Mouse (Mus musculus) heart, embryonic 10.5 days (tissue): ENCODE results near the gene Tcl1. TPM values are rescaled to one million over a fixed set of nuclear protein-coding genes. Genes with fewer than 3 reads are reported as not detected.
"Not testable (repeated sequence)": the region's sequence is repeated elsewhere in the genome, so short reads cannot be mapped to it uniquely, and the experiment has no call there.

ENCODE experiments used
- DNase-seq: peaks from one replicate; pipeline ENCODE4 v3.0.0-alpha.2; 2017; ENCODE audit warnings: low spot score
- H3K27ac ChIP-seq: fragments of 300-500 bp; sonication (generic); 2 replicates; pipeline ENCODE4 v1.5.1; 2016; ENCODE audit warnings: mild to moderate bottlenecking
- H3K27me3 ChIP-seq: fragments of 300-500 bp; sonication (generic); 2 replicates; pipeline ENCODE4 v1.6.1; 2016; ENCODE audit warnings: mild to moderate bottlenecking; ENCODE audit not compliant: poor library complexity, insufficient read depth, severe bottlenecking
- H3K36me3 ChIP-seq: fragments of 300-500 bp; sonication (generic); 2 replicates; pipeline ENCODE4 v1.6.1; 2016; ENCODE audit warnings: mild to moderate bottlenecking, moderate library complexity
- H3K4me1 ChIP-seq: fragments of 300-500 bp; sonication (generic); 2 replicates; pipeline ENCODE4 v1.6.1; 2016; ENCODE audit warnings: mild to moderate bottlenecking
- H3K4me3 ChIP-seq: fragments of 300-500 bp; sonication (generic); 2 replicates; pipeline ENCODE4 v1.5.1; 2016; ENCODE audit warnings: mild to moderate bottlenecking, moderate library complexity
- H3K9me3 ChIP-seq: fragments of 300-500 bp; sonication (generic); 2 replicates; pipeline ENCODE4 v1.6.1; 2016; ENCODE audit warnings: mild to moderate bottlenecking, moderate library complexity
- WGBS: fragments of 180-500 bp; shearing (Covaris S2); methylation state at CpG from one replicate; pipeline ENCODE4 v1.1.7; 2016; 5-methylcytosine and 5-hydroxymethylcytosine counted together
- polyA plus RNA-seq: library from polyadenylated mRNA; unstranded; fragments of >200 nt; fragmentation: Nextera tagmentation; extraction: Ambion mirVana; gene quantifications from 2 replicates; pipeline ENCODE4 v1.2.1, GENCODE M21; 2016

Gene Tcl1
- polyA plus RNA-seq, 1 experiment from 2014 or later, result not detected

DNA sequence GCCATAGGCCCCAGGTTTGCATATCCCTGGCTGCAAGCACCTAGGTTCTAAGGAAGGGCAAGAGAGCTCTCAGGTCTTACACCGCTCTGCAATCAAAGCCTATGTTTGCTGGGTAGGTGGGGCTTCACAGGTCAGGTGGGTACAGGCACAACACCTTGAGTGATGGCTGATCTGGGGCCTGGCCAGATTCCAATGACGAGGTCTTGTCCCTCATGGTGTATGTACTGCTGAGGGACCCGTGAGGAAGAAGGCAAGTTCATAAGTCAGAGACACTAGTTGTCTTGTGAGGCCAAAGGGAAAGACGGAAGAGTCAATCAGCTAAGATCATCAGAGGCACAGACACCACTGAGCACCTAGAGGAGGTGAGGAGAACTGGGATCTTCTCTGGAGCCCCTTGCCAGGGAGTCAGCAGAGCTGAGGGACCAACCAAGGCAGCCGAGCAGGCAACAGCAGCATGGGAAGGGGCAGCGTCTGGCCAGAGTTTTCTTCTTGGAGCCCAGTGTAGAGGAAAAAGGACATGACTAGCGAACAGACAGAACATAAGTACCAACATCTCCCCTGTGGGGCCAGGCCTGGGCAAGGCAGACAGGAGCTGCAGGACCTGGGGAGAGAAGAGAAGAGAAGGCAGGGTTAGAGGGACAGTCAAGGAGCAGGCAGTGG, 5.4 kb downstream of the Tcl1 start:
- no peaks in the 10 kb centered on the region for H3K36me3 ChIP-seq
- peaks cover 5% of the 10 kb centered on the region; the same call in 1 of the 2 replicates for H3K27me3 ChIP-seq
- no peak for DNase-seq
- H3K9me3 ChIP-seq, result no peaks in the 10 kb centered on the region
- no peak overlapping the region for H3K27ac ChIP-seq
- 85% methylated on average over 7 of the region's 7 CpGs for WGBS
- H3K4me3 ChIP-seq, result no peak overlapping the region
- H3K4me1 ChIP-seq, result no peaks in the 10 kb centered on the region

DNA sequence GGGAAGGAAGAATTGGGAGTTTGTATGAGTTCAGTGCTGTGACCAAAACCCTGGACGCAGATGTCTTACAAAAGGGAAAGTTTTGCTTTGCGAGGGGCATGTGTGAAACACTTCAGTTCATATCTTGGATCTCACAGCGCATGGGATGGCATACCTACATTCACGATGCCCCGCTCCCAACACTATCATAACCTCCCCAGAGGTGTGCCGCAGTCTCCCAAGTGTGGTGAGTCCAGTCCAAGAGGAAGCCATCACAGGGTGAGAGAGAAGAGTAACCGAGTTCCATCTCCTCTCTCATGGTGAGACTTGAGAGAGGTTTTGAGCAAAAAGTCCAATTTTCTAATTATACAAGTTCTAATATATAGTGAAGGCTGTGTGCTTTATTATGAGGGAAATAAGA, 13.4 kb downstream of the Tcl1 start:
- H3K4me3 ChIP-seq, result no peak overlapping the region
- 90% methylated on average over 7 of the region's 7 CpGs for WGBS
- H3K4me1 ChIP-seq, result no peaks in the 10 kb centered on the region
- no peaks in the 10 kb centered on the region for H3K27me3 ChIP-seq
- no peak overlapping the region for H3K27ac ChIP-seq
- H3K9me3 ChIP-seq, result no peaks in the 10 kb centered on the region
- H3K36me3 ChIP-seq, result no peaks in the 10 kb centered on the region
- DNase-seq, result peak; percentile 63

DNA sequence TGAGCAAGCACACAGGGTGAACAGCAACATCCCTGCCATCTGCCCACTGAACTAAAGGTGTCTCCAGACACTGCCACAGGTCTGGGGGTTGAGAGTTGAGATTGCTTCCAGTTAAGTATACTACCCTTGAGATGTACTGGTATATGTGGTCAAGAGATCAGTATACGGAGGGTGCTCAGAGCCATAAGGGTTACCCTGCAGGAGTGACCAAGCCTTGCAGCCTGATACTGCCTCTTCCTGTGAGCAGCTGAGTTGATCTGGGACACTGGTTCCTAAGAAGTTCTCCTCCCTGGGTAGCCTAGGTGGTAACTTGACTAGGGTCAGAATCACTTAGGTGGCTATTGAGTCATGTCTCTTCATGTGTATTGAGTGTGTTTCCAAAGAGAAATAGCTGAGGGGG, 14.2 kb downstream of the Tcl1 start:
- Histone ChIP-seq H3K36me3 (no peaks in the 10 kb centered on the region), H3K27me3 (no peaks in the 10 kb centered on the region), H3K4me3 (no peak overlapping the region), H3K4me1 (no peaks in the 10 kb centered on the region), H3K27ac (no peak overlapping the region), H3K9me3 (no peaks in the 10 kb centered on the region)
- 90% methylated on average over 1 of the region's 1 CpGs for WGBS
- peak; percentile 67 for DNase-seq

DNA sequence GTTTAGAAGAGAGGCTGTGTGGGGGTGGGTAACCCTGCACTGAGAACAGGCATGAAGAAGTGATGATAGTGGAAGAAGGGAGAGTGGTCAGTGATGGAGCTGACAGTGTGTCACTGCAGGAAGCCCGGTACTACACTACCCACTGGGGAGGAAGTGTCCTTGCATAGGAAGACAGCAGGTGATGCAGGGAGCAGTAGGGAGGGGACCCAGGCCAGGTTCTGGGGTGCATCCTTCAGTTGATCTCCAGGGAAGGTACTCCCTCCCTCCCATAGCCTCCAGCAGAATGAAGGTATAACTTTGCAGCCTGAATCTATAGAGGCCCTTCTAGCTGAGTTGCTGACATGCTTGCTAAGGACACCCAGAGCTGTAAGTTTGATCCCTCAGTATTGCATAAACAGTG, 15.5 kb downstream of the Tcl1 start:
- H3K4me1 ChIP-seq, result no peaks in the 10 kb centered on the region
- H3K9me3 ChIP-seq, result no peaks in the 10 kb centered on the region
- H3K4me3 ChIP-seq, result no peak overlapping the region
- peak; percentile 71 for DNase-seq
- H3K27me3 ChIP-seq, result no peaks in the 10 kb centered on the region
- no peaks in the 10 kb centered on the region for H3K36me3 ChIP-seq
- no peak overlapping the region for H3K27ac ChIP-seq
- WGBS, result 25% methylated on average over 1 of the region's 1 CpGs

DNA sequence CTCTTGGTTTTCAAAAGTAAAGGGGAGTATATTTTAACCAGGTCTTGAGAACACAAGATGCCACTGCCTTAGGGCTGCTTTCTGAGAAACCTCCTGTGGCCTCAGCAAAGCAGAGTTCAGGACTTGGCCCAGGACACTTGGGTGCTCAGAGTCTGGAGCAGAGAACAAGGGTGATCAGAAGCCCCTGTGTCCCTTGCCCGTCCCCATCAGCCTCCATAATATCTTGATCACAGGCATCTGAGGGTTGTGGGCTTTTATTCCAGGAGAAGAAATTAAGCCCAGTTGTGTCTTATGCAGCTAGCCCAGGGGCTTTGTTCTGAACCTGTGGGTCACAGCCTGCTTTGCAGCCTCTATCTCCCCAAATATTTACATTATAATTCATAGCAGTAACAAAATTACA, 20.9 kb downstream of the Tcl1 start, which contains the start of gene Tcl1b4:
Gene Tcl1b4, plus strand, starts transcription at position 301 of the 400 bp plus-strand sequence.
- H3K4me3 ChIP-seq, H3K27ac ChIP-seq, H3K4me1 ChIP-seq, H3K36me3 ChIP-seq, DNase-seq, H3K9me3 ChIP-seq, H3K27me3 ChIP-seq: not testable (repeated sequence)
- WGBS, result 82% methylated on average over 1 of the region's 1 CpGs

DNA sequence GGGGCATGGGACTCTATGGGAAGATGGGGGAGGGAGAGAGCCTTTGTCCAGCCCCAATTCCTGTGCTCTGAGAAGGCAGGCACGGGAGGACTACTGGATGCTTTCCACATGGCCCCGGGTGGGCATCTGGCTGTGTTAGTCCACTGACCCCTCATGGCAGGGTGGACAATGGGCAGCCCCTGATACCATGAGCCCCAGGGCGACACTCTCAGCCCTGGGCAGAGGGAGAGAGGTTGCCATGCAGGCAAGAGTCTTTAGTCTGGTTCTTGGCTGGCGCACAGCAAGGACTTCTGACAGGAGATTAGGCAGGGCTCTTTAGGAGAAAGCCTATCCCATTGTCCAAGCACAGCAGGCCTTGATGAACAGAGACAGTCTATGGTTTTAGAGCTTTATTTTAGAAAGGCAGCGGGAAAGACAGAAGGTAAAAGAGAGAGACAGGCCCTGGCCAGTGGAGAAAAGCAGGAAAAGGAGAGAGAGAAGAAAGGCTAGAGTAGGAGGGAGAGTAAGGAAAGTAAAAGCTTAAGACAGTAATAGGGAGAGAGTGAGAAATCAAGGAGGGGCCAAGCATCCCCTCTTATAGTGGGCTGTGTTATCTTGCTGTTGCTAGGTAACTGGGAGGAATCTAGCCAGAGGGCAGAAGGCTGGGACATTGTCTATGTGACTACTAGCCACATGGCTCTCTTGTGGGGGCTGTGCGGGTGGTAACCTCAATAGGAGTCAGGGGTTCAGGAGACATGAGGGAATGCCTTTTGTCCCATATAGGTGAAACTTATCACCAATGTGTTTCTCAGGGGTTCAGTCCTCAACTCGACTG, 22.7 kb downstream of the Tcl1 start:
- not testable (repeated sequence) for DNase-seq, H3K4me3 ChIP-seq

DNA sequence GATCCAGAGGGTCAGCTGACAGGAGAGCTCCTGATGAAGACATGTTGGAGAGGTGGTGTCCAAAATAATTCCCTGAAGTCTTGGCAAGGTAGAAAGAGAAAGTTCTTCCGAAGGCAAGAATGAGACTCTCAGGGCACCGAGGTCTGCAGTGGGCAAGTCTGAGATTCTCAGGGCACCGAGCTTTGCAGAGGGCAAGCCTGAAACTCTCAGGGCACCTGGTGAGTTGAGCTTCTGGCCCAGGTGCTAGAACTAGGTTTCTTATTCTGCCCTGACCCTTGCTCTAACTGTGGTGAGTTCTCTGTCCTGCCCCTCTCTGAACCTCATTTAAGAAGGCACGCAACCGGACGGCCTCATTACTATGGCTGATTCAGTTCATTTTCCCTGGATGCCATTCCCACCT, 31.9 kb downstream of the Tcl1 start, which contains the start of gene Tcl1b3:
Gene Tcl1b3, plus strand, starts transcription at position 301 of the 400 bp plus-strand sequence.
- DNase-seq, H3K27me3 ChIP-seq, H3K36me3 ChIP-seq, H3K4me1 ChIP-seq, H3K9me3 ChIP-seq, H3K4me3 ChIP-seq, H3K27ac ChIP-seq: not testable (repeated sequence)
- 89% methylated on average over 6 of the region's 6 CpGs for WGBS

More for the DNA sequence above, 22.7 kb downstream of the Tcl1 start:
- not testable (repeated sequence) for H3K36me3 ChIP-seq, H3K27ac ChIP-seq, H3K27me3 ChIP-seq, H3K4me1 ChIP-seq, H3K9me3 ChIP-seq
- 61% methylated on average over 7 of the region's 7 CpGs for WGBS

DNA sequence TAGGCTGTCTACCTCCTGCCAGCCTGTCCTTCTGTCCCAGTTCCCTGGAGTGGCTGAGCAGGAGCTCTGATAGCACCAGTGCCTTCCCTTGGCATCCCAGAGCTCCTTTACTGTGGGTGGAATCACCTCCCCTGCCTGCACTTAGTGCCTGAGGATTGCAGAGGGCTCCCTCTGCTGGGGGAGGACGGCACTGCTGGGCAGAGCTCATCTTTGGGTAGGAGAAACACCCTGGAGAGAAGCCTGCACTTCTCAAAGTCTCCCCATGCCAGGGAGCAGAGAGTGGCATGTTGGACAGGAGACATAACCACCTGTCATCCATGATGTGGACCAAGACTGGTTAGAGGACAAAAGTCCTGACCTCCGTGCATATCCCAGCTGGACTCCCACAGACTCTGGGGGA, 33.6 kb downstream of the Tcl1 start:
- not testable (repeated sequence) for H3K4me1 ChIP-seq, H3K36me3 ChIP-seq, H3K27me3 ChIP-seq, H3K4me3 ChIP-seq, H3K9me3 ChIP-seq, DNase-seq, H3K27ac ChIP-seq
- 27% methylated on average over 2 of the region's 2 CpGs for WGBS

DNA sequence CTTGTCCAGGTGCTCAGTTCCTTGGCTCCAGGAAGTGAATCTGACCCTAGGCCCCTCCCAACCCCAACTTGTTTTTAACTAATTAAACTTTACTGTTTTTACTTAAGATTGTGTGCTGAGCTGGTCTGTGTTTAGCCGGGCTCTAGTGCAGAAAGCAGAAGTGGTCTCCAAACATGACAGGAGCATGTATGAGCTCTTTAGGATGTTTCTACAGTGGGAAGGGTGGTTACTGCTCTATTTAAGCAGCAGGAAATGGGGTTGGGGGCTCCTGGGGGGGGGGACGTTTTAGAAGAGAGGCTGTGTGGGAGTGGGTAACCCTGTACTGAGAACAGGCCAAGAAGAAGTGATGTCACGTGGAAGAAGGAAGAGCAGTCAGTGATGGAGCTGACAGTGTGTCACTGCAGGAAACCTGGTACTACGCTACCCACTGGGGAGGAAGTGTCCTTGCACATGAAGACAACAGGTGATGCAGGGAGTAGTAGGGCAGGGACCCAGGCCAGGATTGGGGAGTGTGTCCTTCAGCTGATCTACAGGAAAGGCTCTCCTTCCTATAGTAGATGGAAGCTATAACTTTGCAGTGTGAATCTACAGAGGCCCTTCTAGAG, 41.5 kb downstream of the Tcl1 start:
- not testable (repeated sequence) for H3K27me3 ChIP-seq, H3K4me1 ChIP-seq, H3K9me3 ChIP-seq, H3K27ac ChIP-seq, H3K4me3 ChIP-seq, DNase-seq, H3K36me3 ChIP-seq
- WGBS, result 75% methylated on average over 4 of the region's 4 CpGs

DNA sequence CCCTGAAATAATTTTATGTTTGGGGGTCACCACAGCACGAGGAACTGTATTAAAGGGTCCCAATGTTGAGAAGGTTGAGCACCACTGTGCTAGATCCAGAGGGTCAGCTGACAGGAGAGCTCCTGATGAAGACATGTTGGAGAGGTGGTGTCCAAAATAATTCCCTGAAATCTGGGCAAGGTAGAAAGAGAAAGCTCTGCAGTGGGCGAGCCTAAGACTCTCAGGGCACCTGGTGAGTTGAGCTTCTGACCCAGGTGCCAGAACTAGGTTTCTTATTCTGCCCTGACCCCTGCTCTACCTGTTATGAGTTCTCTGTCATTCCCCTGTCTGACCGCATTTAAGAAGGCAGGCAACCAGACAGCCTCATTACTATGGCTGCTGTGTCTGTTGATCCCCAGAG, 46.5 kb downstream of the Tcl1 start, which contains the start of gene Tcl1b5:
Gene Tcl1b5, plus strand, starts transcription at position 301 of the 400 bp plus-strand sequence.
- not testable (repeated sequence) for DNase-seq, H3K27ac ChIP-seq, H3K4me3 ChIP-seq, H3K4me1 ChIP-seq, H3K36me3 ChIP-seq, H3K27me3 ChIP-seq, H3K9me3 ChIP-seq
- 56% methylated on average over 3 of the region's 3 CpGs for WGBS

DNA sequence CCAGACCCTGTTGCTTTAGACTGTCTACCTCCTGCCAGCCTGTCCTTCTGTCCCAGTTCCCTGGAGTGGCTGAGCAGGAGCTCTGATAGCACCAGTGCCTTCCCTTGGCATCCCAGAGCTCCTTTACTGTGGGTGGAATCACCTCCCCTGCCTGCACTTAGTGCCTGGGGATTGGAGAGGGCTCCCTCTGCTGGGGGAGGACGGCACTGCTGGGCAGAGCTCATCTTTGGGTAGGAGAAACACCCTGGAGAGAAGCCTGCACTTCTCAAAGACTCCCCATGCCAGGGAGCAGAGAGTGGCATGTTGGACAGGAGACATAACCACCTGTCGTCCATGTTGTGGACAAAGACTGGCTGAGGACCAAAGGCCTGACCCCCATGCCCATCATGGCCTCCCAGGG, 48.3 kb downstream of the Tcl1 start:
- not testable (repeated sequence) for DNase-seq, H3K27me3 ChIP-seq, H3K4me1 ChIP-seq, H3K9me3 ChIP-seq, H3K36me3 ChIP-seq, H3K27ac ChIP-seq, H3K4me3 ChIP-seq
- WGBS, result 13% methylated on average over 2 of the region's 2 CpGs

DNA sequence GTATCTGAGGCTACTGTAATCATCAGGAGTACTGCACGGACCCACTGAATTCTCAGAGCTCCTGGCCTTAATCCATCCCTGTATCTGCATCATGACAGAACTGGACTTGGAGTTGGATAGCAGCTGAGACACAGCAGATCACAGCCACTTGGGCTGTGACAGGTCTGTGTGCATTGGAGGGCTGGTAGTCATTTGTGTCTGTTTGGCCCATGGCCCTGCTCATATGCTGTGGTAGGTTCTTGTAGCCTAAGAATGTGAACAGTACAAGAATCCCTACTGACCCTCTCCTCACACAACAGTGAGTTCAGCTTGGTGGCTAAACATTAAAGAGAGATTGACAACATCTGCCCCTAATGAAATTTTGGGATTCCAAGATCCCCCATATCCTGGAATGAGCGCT, 49.2 kb downstream of the Tcl1 start:
- H3K4me3 ChIP-seq, result no peak overlapping the region
- no peaks in the 10 kb centered on the region for H3K27me3 ChIP-seq
- H3K9me3 ChIP-seq, result no peaks in the 10 kb centered on the region
- no peak for DNase-seq
- WGBS, result 74% methylated on average over 2 of the region's 2 CpGs
- H3K27ac ChIP-seq, result no peak overlapping the region
- H3K4me1 ChIP-seq, result no peaks in the 10 kb centered on the region
- H3K36me3 ChIP-seq, result no peaks in the 10 kb centered on the region
